Mouse (Mus musculus) midbrain, embryonic 11.5 days (tissue): Measurements from ENCODE around the gene Son. TPM values are rescaled to one million over a fixed set of nuclear protein-coding genes. Genes with fewer than 3 reads are reported as not detected.
A peak's percentile ranks its signal among the peaks of the same experiment; 100 is the strongest.

ENCODE experiments used
- ATAC-seq: fragments of 200-750 bp; cut with Nextera tagmentation; 2 replicates; pipeline ENCODE4 v1.8.0; 2017; ENCODE audit warnings: moderate TSS enrichment, moderate library complexity; ENCODE audit not compliant: low FRiP score
- DNase-seq: peaks from one replicate; pipeline ENCODE4 v3.0.0; 2015; ENCODE audit warnings: low spot score; ENCODE audit errors: missing footprints
- H3K27ac ChIP-seq: fragments of 300-500 bp; sonication (generic); 2 replicates; pipeline ENCODE4 v1.5.1; 2014; ENCODE audit warnings: low read depth, low read length
- H3K27me3 ChIP-seq: fragments of 300-500 bp; sonication (generic); 2 replicates; pipeline ENCODE4 v1.6.1; 2014; ENCODE audit warnings: mild to moderate bottlenecking, low read length, moderate library complexity, mixed read lengths; ENCODE audit not compliant: control insufficient read depth, insufficient read depth
- H3K36me3 ChIP-seq: fragments of 300-500 bp; sonication (generic); 2 replicates; pipeline ENCODE4 v1.6.1; 2014; ENCODE audit warnings: mild to moderate bottlenecking, low read length, moderate library complexity, mixed read lengths; ENCODE audit not compliant: control insufficient read depth, insufficient read depth
- H3K4me1 ChIP-seq: fragments of 300-500 bp; sonication (generic); 2 replicates; pipeline ENCODE4 v1.6.1; 2014; ENCODE audit warnings: low read length; ENCODE audit not compliant: control insufficient read depth, insufficient read depth
- H3K4me2 ChIP-seq: fragments of 300-500 bp; sonication (generic); 2 replicates; pipeline ENCODE4 v1.6.1; 2014; ENCODE audit warnings: mild to moderate bottlenecking, moderate library complexity
- H3K4me3 ChIP-seq: fragments of 300-500 bp; sonication (generic); 2 replicates; pipeline ENCODE4 v1.5.1; 2014; ENCODE audit warnings: low read depth, low read length
- H3K9ac ChIP-seq: fragments of 300-500 bp; sonication (generic); 2 replicates; pipeline ENCODE4 v1.6.1; 2014; ENCODE audit warnings: low read length
- H3K9me3 ChIP-seq: fragments of 300-500 bp; sonication (generic); 2 replicates; pipeline ENCODE4 v1.6.1; 2016; ENCODE audit warnings: low read length; ENCODE audit not compliant: control insufficient read depth
- WGBS: fragments of 180-500 bp; shearing (Covaris S2); extraction: QIAGEN DNeasy Blood & Tissue Kit; methylation state at CpG from one replicate; pipeline ENCODE4 v1.1.7; 2014; 5-methylcytosine and 5-hydroxymethylcytosine counted together
- polyA plus RNA-seq: library from polyadenylated mRNA; unstranded; fragments of >200 nt; fragmentation: Nextera tagmentation; extraction: Ambion mirVana; gene quantifications from 2 replicates; pipeline ENCODE4 v1.2.1, GENCODE M21; 2014

Gene Son
- polyA plus RNA-seq, 1 experiment from 2014 or later, result 144 TPM

DNA sequence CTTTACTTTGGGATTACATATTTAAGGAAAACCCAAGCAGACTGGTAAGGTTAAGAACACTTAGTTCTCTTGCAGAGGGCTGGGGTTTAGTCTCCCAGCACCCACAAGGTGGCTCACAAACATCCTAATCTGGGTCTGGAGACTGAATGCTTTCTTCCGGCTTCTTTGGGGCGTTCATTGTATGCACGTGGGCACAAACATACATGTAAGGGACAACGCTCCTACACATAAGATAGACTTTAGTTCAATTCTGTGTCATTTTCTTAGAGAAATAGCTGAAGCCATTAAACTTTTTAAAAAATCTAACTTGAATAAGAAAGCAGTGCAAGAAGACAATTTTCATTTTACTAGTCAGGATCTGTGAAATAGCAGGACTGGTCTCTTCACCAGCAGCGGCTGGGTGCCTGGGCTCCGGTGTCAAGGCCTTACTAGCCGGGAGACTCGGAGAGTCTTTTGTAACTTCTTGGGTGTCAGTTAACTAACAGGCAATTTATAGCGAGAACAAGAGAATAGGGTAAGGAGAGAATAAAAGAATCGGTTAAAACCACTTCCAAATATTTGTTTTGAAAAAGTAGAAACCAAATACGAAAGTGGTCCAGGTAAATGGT lies 1.2 kb upstream of the Son start:
- Histone ChIP-seq H3K4me1 (peaks cover 5% of the 10 kb centered on the region; the same call in 1 of the 2 replicates), H3K36me3 (no peaks in the 10 kb centered on the region), H3K4me2 (peak overlapping the region; percentile 97), H3K9me3 (no peaks in the 10 kb centered on the region), H3K4me3 (peak overlapping the region; percentile 69), H3K27me3 (no peaks in the 10 kb centered on the region), H3K9ac (peak overlapping the region; percentile 89), H3K27ac (no peak overlapping the region)
- no peak for ATAC-seq
- WGBS, result 2% methylated on average over 11 of the region's 11 CpGs
- peak; percentile 93 for DNase-seq

DNA sequence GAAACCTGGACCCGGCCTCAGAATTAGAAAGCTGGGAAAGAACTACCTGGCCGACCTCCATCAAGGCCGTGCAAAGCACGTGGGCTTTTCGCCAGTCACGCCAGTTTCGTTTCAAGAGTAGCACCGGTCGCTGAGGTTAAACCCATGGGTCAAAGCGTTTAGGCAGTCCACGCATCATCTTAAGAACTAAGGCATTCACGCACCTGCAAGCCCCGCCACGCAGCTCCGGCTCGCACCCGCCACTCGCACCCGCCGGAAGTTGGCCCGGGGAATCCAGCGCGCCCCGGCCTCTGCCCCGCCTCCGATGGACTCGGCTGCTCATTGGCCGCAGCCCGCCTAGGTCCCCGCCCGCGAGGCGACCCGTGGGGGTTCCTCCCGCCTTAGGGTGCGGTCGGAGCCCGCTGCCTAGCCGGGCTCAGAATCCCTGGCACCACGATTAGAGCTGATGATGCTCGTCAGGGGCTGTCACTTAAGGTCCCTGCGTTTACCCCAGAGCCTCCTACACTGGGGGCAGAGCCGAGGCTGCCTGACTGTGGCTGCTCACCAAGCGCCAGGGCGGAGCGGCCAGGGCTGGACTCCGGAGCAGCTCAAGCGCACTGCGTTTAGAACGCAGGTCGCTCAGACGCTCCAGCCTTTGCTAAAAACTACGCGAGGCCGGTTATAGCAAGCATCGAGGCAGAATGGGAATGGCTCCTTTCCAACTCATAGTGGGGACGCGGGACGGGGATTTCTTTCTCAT lies 456 bp upstream of the Son start, which contains the start of gene Gart:
Gene Gart (minus strand): TSS at position 272 of the 739 bp plus-strand sequence.
- H3K9ac ChIP-seq, result peak within 1 kb of the TSS; percentile 89
- DNase-seq (peak; percentile 98), ATAC-seq (peak; percentile 89)
- H3K4me3 ChIP-seq, result peak within 1 kb of the TSS; percentile 69
- H3K9me3 ChIP-seq, result no peaks in the 10 kb centered on the region
- H3K27me3 ChIP-seq, result no peaks in the 10 kb centered on the region
- H3K27ac ChIP-seq, result peak within 1 kb of the TSS; percentile 94
- no peaks in the 10 kb centered on the region; the same call in 1 of the 2 replicates for H3K36me3 ChIP-seq
- H3K4me2 ChIP-seq, result peak within 1 kb of the TSS; percentile 97
- WGBS, result under 1% methylated on average over 59 of the region's 59 CpGs
- peaks cover 5% of the 10 kb centered on the region; the same call in 1 of the 2 replicates for H3K4me1 ChIP-seq

DNA sequence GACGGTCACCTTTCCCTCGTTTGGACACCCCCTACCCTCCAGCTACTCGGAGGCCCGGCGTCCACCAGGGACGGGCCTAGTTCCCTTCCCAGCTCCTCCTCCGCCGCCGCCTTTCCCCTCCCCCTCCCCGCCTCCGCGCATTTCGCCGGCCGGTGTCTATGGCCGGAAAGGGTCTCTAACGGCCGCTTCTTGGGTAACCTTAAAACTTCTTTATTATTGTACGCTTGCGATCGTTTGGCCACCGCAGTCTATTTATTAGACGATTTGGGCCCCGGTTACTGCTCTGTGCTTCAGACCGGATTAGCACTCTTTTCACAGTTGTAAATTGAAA lies 879 bp downstream of the Son start:
- Histone ChIP-seq H3K27me3 (no peaks in the 10 kb centered on the region), H3K36me3 (peaks cover 7% of the 10 kb centered on the region), H3K4me3 (peak overlapping the region; percentile 69), H3K4me1 (peaks cover 5% of the 10 kb centered on the region; the same call in 1 of the 2 replicates), H3K27ac (peak overlapping the region; percentile 94), H3K4me2 (peak overlapping the region; percentile 51), H3K9me3 (no peaks in the 10 kb centered on the region), H3K9ac (peak overlapping the region; percentile 89)
- under 1% methylated on average over 25 of the region's 25 CpGs for WGBS
- ATAC-seq (peak; percentile 71), DNase-seq (peak; percentile 98)

DNA sequence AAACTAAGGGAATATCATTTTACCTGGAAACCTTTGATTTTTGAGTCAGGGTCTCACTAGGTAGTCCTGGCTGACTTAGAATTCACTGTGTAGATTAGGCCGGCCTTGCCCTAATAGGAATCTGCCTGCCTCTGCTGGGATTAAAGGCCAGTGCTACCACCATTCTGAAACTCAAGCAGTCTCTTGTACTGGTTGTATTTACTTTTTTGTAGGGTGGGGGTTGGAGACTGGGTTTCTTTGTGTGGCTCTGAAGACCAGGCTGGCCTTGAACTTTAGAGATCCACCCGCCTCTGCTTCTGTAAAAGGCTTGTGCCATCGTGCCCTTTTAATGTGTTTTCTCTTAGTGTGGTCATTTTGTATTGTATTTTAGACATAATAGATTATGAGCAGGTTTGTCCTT lies 1.9 kb downstream of the Son start:
- no peak for ATAC-seq
- Histone ChIP-seq H3K4me3 (peak overlapping the region; percentile 69), H3K9me3 (no peaks in the 10 kb centered on the region), H3K36me3 (peaks cover 10% of the 10 kb centered on the region), H3K4me1 (peaks cover 5% of the 10 kb centered on the region; the same call in 1 of the 2 replicates), H3K9ac (peak overlapping the region; percentile 38; the same call in 1 of the 2 replicates), H3K4me2 (peak overlapping the region; percentile 51), H3K27ac (no peak overlapping the region), H3K27me3 (no peaks in the 10 kb centered on the region)
- DNase-seq, result no peak
- WGBS, result 69% methylated on average over 3 of the region's 3 CpGs

DNA sequence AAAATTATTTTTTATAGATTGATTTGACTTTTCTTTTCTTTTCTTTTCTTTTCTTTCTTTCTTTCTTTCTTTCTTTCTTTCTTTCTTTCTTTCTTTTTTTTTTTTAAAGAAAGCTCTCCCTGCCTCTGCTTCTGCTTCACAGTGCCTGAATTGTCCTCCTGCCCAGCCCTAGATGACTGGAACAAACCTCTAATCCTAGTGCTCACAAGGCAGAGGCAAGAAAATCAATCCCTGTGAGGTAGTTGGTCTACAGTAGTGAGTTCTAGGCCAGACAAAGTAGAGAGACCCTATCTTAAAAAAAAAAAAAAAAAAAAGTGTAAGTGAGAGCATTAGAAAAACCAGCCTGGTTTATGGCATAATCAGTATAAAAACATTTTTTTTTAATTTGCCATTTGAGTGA lies 2.5 kb downstream of the Son start:
- H3K9ac ChIP-seq, result no peak overlapping the region
- ATAC-seq (no peak), DNase-seq (no peak)
- H3K36me3 ChIP-seq, result peaks cover 13% of the 10 kb centered on the region
- H3K4me1 ChIP-seq, result peaks cover 5% of the 10 kb centered on the region; the same call in 1 of the 2 replicates
- H3K27me3 ChIP-seq, result no peaks in the 10 kb centered on the region
- H3K4me2 ChIP-seq, result no peak overlapping the region
- no peaks in the 10 kb centered on the region for H3K9me3 ChIP-seq
- H3K27ac ChIP-seq, result no peak overlapping the region
- H3K4me3 ChIP-seq, result no peak overlapping the region

DNA sequence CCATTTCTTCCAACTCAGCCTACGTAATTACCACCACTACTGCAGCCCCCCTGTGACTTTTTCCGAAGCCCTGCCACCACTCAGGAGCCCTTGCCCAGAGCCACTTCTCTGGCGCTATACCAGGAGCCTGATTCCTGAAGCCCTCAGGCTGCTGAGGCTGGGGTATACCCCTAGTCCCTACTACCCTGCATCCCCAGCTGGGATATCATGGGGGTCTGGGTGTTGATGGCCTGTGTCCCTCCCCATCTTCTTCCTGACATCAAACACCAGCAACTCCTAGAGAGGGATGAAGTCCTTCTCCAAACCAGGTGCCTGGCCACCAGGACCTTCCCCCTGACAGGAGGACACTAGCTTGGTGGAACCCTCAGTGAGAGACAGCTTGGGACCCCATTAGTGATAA lies 4.9 kb downstream of the Son start:
- Histone ChIP-seq H3K36me3 (peaks cover 37% of the 10 kb centered on the region), H3K27ac (no peak overlapping the region), H3K4me3 (no peak overlapping the region), H3K4me1 (peaks cover 3% of the 10 kb centered on the region; the same call in 1 of the 2 replicates), H3K9ac (no peak overlapping the region), H3K27me3 (no peaks in the 10 kb centered on the region), H3K9me3 (no peaks in the 10 kb centered on the region), H3K4me2 (no peak overlapping the region)
- ATAC-seq (no peak), DNase-seq (no peak)
- WGBS, result 87% methylated on average over 3 of the region's 3 CpGs

DNA sequence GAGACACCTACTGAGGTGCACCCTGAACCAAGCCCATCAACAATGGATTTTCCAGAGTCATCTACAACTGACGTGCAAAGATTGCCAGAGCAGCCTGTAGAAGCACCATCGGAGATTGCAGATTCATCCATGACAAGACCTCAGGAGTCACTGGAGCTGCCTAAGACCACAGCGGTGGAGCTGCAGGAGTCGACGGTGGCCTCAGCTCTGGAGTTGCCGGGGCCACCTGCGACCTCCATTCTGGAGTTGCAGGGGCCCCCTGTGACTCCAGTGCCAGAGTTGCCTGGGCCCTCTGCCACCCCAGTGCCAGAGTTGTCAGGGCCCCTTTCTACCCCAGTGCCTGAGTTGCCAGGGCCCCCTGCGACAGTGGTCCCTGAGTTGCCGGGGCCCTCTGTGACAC lies 8.0 kb downstream of the Son start:
- no peak for ATAC-seq
- no peak for DNase-seq
- Histone ChIP-seq H3K27ac (no peak overlapping the region), H3K9me3 (no peaks in the 10 kb centered on the region), H3K4me3 (no peak overlapping the region), H3K4me2 (no peak overlapping the region), H3K27me3 (no peaks in the 10 kb centered on the region), H3K36me3 (peaks cover 62% of the 10 kb centered on the region), H3K4me1 (no peaks in the 10 kb centered on the region; the same call in 1 of the 2 replicates), H3K9ac (no peak overlapping the region)
- 96% methylated on average over 9 of the region's 9 CpGs for WGBS

DNA sequence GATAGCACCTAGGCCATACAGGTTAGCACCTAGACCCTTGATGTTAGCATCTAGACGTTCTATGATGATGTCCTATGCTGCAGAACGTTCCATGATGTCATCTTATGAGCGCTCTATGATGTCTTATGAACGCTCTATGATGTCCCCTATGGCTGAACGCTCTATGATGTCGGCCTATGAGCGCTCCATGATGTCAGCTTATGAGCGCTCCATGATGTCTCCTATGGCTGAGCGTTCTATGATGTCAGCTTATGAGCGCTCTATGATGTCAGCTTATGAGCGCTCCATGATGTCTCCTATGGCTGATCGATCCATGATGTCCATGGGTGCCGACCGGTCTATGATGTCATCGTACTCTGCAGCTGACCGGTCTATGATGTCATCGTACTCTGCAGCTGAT lies 10.0 kb downstream of the Son start:
- 99% methylated on average over 17 of the region's 17 CpGs for WGBS
- DNase-seq (no peak), ATAC-seq (0 out of 2 replicates have a peak, but pooled peaks have one; percentile 52)

DNA sequence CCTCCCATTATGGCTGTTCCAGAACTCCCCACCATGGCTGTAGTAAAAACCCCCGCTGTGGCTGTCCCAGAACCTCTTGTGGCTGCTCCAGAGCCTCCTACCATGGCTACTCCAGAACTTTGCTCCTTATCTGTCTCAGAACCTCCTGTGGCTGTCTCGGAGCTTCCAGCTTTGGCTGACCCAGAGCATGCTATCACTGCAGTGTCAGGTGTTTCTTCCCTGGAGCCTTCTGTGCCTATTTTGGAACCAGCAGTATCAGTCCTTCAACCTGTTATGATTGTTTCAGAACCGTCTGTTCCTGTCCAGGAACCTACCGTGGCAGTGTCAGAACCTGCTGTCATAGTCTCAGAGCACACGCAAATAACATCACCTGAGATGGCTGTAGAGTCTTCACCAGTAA lies 11.2 kb downstream of the Son start:
- 94% methylated on average over 5 of the region's 5 CpGs for WGBS
- Histone ChIP-seq H3K9me3 (no peaks in the 10 kb centered on the region), H3K9ac (no peak overlapping the region), H3K27ac (no peak overlapping the region), H3K4me1 (no peaks in the 10 kb centered on the region), H3K4me3 (no peak overlapping the region), H3K36me3 (peaks cover 65% of the 10 kb centered on the region), H3K27me3 (no peaks in the 10 kb centered on the region), H3K4me2 (no peak overlapping the region)
- ATAC-seq (no peak), DNase-seq (no peak)

More for the DNA sequence above, 10.0 kb downstream of the Son start:
- Histone ChIP-seq H3K4me3 (no peak overlapping the region), H3K27me3 (no peaks in the 10 kb centered on the region), H3K36me3 (peaks cover 63% of the 10 kb centered on the region), H3K9me3 (no peaks in the 10 kb centered on the region), H3K9ac (no peak overlapping the region), H3K27ac (no peak overlapping the region), H3K4me1 (no peaks in the 10 kb centered on the region; the same call in 1 of the 2 replicates), H3K4me2 (no peak overlapping the region)
